Mouse (Mus musculus) frontal cortex, postnatal 10 days (tissue): Measurements from ENCODE around the gene Cypt2.
"Not testable (repeated sequence)": the region's sequence is repeated elsewhere in the genome, so short reads cannot be mapped to it uniquely, and the experiment has no call there.

Experiments
- DNase-seq, 2 experiments: peaks; one replicate each; pipeline ENCODE4 v3.0.0; 2022; ENCODE audit warnings: low spot score in 2 of 2, mixed read lengths in 1 of 2

The Cypt2 gene

GRCm38 (mm10) chrX:105499472-105499871 is at the start of gene Cypt2:
Cypt2 (plus strand) TSS chrX:105499772.
- not testable (repeated sequence) for DNase-seq

GRCm38 (mm10) chrX:105546234-105546633 is 46.7 kb downstream of the Cypt2 start:
- DNase-seq = no peak
